Mouse (Mus musculus) monocyte, adult 2 months (primary cell): ENCODE measurements around the gene Obsl1.

Source experiments
- DNase-seq, 2 experiments: peaks; one replicate each; pipeline ENCODE4 v3.0.0; 2022; ENCODE audit warnings: low spot score in 2 of 2, low read depth in 1 of 2

The Obsl1 gene

GRCm38 (mm10) chr1:75487405-75488161 is 18.7 kb downstream of the Obsl1 start:
- no peak for DNase-seq

GRCm38 (mm10) chr1:75487040-75487404 is 19.2 kb downstream of the Obsl1 start:
- DNase-seq: no peak

- no peak for DNase-seq
Measured at GRCm38 (mm10) chr1:75486561-75486960, 19.7 kb downstream of the Obsl1 start.

- DNase-seq: no peak
Measured at GRCm38 (mm10) chr1:75480735-75481134, 25.5 kb downstream of the Obsl1 start.

GRCm38 (mm10) chr1:75480036-75480435 is 26.2 kb downstream of the Obsl1 start:
- DNase-seq: no peak

- DNase-seq: no peak
Measured at GRCm38 (mm10) chr1:75479635-75479989, 26.6 kb downstream of the Obsl1 start.

- DNase-seq: peak; percentile 66 to 84
Measured at GRCm38 (mm10) chr1:75478916-75479634, 27.2 kb downstream of the Obsl1 start, which contains the start of the genes Chpf and Tmem198. Chpf (minus strand) TSS chr1:75479307. Tmem198 (plus strand) TSS chr1:75479532.

GRCm38 (mm10) chr1:75478497-75478896 is 27.8 kb downstream of the Obsl1 start:
- no peak for DNase-seq

GRCm38 (mm10) chr1:75477966-75478290 is 28.3 kb downstream of the Obsl1 start:
- no peak for DNase-seq

- peak in 1 of 2 experiments; percentile 26 for DNase-seq
Measured at GRCm38 (mm10) chr1:75477264-75477965, 28.8 kb downstream of the Obsl1 start.

GRCm38 (mm10) chr1:75476441-75476840 is 29.8 kb downstream of the Obsl1 start:
- DNase-seq: no peak

GRCm38 (mm10) chr1:75469287-75469825 is 36.9 kb downstream of the Obsl1 start:
- no peak for DNase-seq

GRCm38 (mm10) chr1:75467215-75467927 is 38.9 kb downstream of the Obsl1 start:
- DNase-seq: peak in 1 of 2 experiments; percentile 25

GRCm38 (mm10) chr1:75463652-75464204 is 42.5 kb downstream of the Obsl1 start:
- DNase-seq: no peak

GRCm38 (mm10) chr1:75462636-75463035 is 43.6 kb downstream of the Obsl1 start:
- no peak for DNase-seq

- DNase-seq: no peak
Measured at GRCm38 (mm10) chr1:75460297-75460696, 46.0 kb downstream of the Obsl1 start.

GRCm38 (mm10) chr1:75458789-75459684 is 47.2 kb downstream of the Obsl1 start:
- DNase-seq: no peak

GRCm38 (mm10) chr1:75458025-75458788 is 48.0 kb downstream of the Obsl1 start:
- DNase-seq: no peak

GRCm38 (mm10) chr1:75457710-75458024 is 48.6 kb downstream of the Obsl1 start:
- DNase-seq: no peak
